Mouse (Mus musculus) kidney, adult 2 months (tissue): ENCODE measurements around the gene Cpne5.

Experiments used
- CTCF ChIP-seq: fragments of 200-500 bp; conservative IDR thresholded peaks from 2 replicates; pipeline ENCODE4 v1.5.1; 2011; ENCODE audit warnings: low read depth, mild to moderate bottlenecking, control low read depth, low read length, moderate library complexity, mixed read lengths; ENCODE audit not compliant: insufficient read depth, insufficient read length
- POLR2A ChIP-seq: fragments of 200-500 bp; IDR thresholded peaks from one replicate; pipeline ENCODE4 v1.6.1; 2011; ENCODE audit warnings: low read depth, low read length, control low read depth

DNA sequence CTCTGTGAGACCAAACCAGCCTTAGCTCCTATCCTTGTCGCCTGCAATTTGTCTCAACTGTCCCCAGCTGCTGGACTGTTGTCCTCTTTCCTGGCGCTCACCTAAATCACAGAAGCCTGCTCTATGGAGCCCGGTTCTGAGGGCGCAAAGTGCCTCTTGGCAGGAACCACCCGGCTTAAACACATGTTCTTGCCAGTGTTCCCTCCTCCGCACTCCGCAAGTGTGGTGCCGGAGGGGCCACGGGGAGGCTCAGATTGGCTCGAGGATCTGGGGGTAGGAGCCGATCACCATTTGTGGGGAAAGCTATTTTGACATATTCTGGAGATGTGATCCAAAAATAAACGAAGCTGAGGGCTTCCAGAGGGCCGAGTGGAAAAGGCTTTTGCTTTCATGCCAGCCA is 9.9 kb upstream of the Cpne5 start:
- TF ChIP-seq CTCF (no peak), POLR2A (no peak)
